Mouse (Mus musculus) CH12.LX (cell line): Measurements from ENCODE around the gene Uqcr11. TPM values are rescaled to one million over a fixed set of nuclear protein-coding genes. Genes with fewer than 3 reads are reported as not detected.

ENCODE experiments used
- DNase-seq: peaks from one replicate; pipeline ENCODE4 v3.0.0-alpha.2; 2013; ENCODE audit errors: extremely low read depth
- H3K27ac ChIP-seq: 2 replicates; pipeline ENCODE4 v1.5.1; 2012; ENCODE audit warnings: low read depth, mild to moderate bottlenecking, control low read depth, moderate library complexity; ENCODE audit not compliant: insufficient read depth
- H3K27me3 ChIP-seq: replicated peaks from 2 replicates; pipeline ENCODE3; 2012; ENCODE audit warnings: inconsistent platforms
- H3K36me3 ChIP-seq, 2 experiments: replicated peaks in 1 of 2; 2 replicates each; pipeline versions ENCODE3 to v1.6.1; 2012; ENCODE audit warnings: inconsistent platforms in 1 of 2, low read length in 1 of 2, mild to moderate bottlenecking in 1 of 2, mixed read lengths in 1 of 2, moderate library complexity in 1 of 2; ENCODE audit not compliant: control insufficient read depth in 1 of 2, insufficient read depth in 1 of 2
- H3K4me1 ChIP-seq, 2 experiments: 2 replicates each; pipeline ENCODE4 v1.6.1; 2012; ENCODE audit warnings: inconsistent platforms in 1 of 2, moderate library complexity in 1 of 2; ENCODE audit not compliant: insufficient read depth in 2 of 2, control insufficient read depth in 1 of 2
- H3K4me2 ChIP-seq: 2 replicates; pipeline ENCODE4 v1.6.1; 2012; ENCODE audit warnings: low read depth, mild to moderate bottlenecking, control low read depth; ENCODE audit not compliant: poor library complexity, insufficient read depth, severe bottlenecking
- H3K4me3 ChIP-seq, 3 experiments: fragments of 150-350 bp in 1 of 3; sonication (generic) in 1 of 3; replicated peaks in 1 of 3; 2 replicates each; pipeline versions ENCODE3 to v1.5.1; 2011 to 2012; ENCODE audit warnings: low read depth in 2 of 3, low read length in 2 of 3, mild to moderate bottlenecking in 2 of 3, moderate library complexity in 2 of 3, control low read depth in 1 of 3, improper control_type of control experiment in 1 of 3, inconsistent platforms in 1 of 3, mixed read lengths in 1 of 3; ENCODE audit not compliant: poor library complexity in 1 of 3
- H3K79me2 ChIP-seq: replicated peaks from 2 replicates; pipeline ENCODE4 v1.6.1; 2012; ENCODE audit warnings: mild to moderate bottlenecking, moderate library complexity; ENCODE audit not compliant: control insufficient read depth, poor library complexity, insufficient read depth, severe bottlenecking; ENCODE audit errors: extremely low read depth
- H3K9ac ChIP-seq: 2 replicates; pipeline ENCODE4 v1.6.1; 2012; ENCODE audit warnings: low read depth, mild to moderate bottlenecking, control low read depth, moderate library complexity; ENCODE audit not compliant: insufficient read depth
- H3K9me3 ChIP-seq: replicated peaks from 2 replicates; pipeline ENCODE3; 2012; ENCODE audit warnings: low read length, inconsistent platforms, mixed read lengths
- CHD2 ChIP-seq: IDR thresholded peaks from 2 replicates; pipeline ENCODE4 v1.6.1; 2011; ENCODE audit warnings: low read length, improper control_type of control experiment
- E2F4 ChIP-seq: IDR thresholded peaks from 2 replicates; pipeline ENCODE4 v1.6.1; 2011; ENCODE audit warnings: low read depth, low read length, improper control_type of control experiment; ENCODE audit not compliant: insufficient replicate concordance
- ETS1 ChIP-seq: conservative IDR thresholded peaks from 2 replicates; pipeline ENCODE4 v1.6.1; 2012; ENCODE audit warnings: low read depth, mild to moderate bottlenecking, inconsistent platforms, low read length, improper control_type of control experiment, moderate library complexity
- HCFC1 ChIP-seq: IDR thresholded peaks from 2 replicates; pipeline ENCODE4 v1.6.1; 2012; ENCODE audit warnings: low read depth, mild to moderate bottlenecking, inconsistent platforms, low read length, improper control_type of control experiment
- IRF4 ChIP-seq: IDR thresholded peaks from 2 replicates; pipeline ENCODE4 v1.6.1; 2014; ENCODE audit warnings: low read depth, mild to moderate bottlenecking, inconsistent platforms, low read length, improper control_type of control experiment
- JUN ChIP-seq: IDR thresholded peaks from 2 replicates; pipeline ENCODE4 v1.6.1; 2011; ENCODE audit warnings: low read depth, mild to moderate bottlenecking, low read length, improper control_type of control experiment, moderate library complexity; ENCODE audit not compliant: insufficient read depth
- MAZ ChIP-seq: IDR thresholded peaks from 2 replicates; pipeline ENCODE4 v1.6.1; 2012; ENCODE audit warnings: low read depth, mild to moderate bottlenecking, inconsistent platforms, low read length, improper control_type of control experiment, moderate library complexity
- MXI1 ChIP-seq: IDR thresholded peaks from 2 replicates; pipeline ENCODE4 v1.6.1; 2011; ENCODE audit warnings: mild to moderate bottlenecking, low read depth, low read length, improper control_type of control experiment
- NRF1 ChIP-seq: IDR thresholded peaks from 2 replicates; pipeline ENCODE4 v1.6.1; 2014; ENCODE audit warnings: low read depth, mild to moderate bottlenecking, inconsistent platforms, low read length, improper control_type of control experiment, moderate library complexity
- POLR2AphosphoS2 ChIP-seq: IDR thresholded peaks from 2 replicates; pipeline ENCODE4 v1.6.1; 2011; ENCODE audit warnings: low read depth, low read length, improper control_type of control experiment
- SIN3A ChIP-seq: IDR thresholded peaks from 2 replicates; pipeline ENCODE4 v1.6.1; 2012; ENCODE audit warnings: low read length, improper control_type of control experiment, inconsistent platforms
- TBP ChIP-seq: conservative IDR thresholded peaks from 2 replicates; pipeline ENCODE4 v1.6.1; 2011; ENCODE audit warnings: low read depth, low read length, improper control_type of control experiment
- USF2 ChIP-seq: conservative IDR thresholded peaks from 2 replicates; pipeline ENCODE4 v1.6.1; 2011; ENCODE audit warnings: low read depth, low read length, improper control_type of control experiment
- ZKSCAN1 ChIP-seq: IDR thresholded peaks from 2 replicates; pipeline ENCODE4 v1.6.1; 2012; ENCODE audit warnings: low read depth, inconsistent platforms, low read length, improper control_type of control experiment, borderline replicate concordance
- ZNF384 ChIP-seq: IDR thresholded peaks from 2 replicates; pipeline ENCODE4 v1.6.1; 2012; ENCODE audit warnings: low read depth, low read length, improper control_type of control experiment, inconsistent platforms
- dilution Hi-C: fragments of 300-500 bp; cut with MboI; formaldehyde crosslinking; loops from 2 replicates; pipeline ENCODE4 v1.14.3; 2020; ENCODE audit warnings: low sequenced_read_pairs; ENCODE audit not compliant: extremely low pct_unique_long_range_greater_than_20kb, extremely low pct_ligation_motif_present
- in situ Hi-C: fragments of 300-500 bp; cut with MboI; formaldehyde crosslinking; loops from 3 replicates; pipeline ENCODE4 v1.14.3; 2019; ENCODE audit warnings: low sequenced_read_pairs, low pct_ligation_motif_present, low pct_unique_long_range_greater_than_20kb, mixed read lengths
- polyA plus RNA-seq: library from polyadenylated mRNA; unstranded; fragments of >175 nt; gene quantifications from 2 replicates; pipeline ENCODE4 v1.2.1, GENCODE M21; 2012; ENCODE audit warnings: low read depth; ENCODE audit not compliant: insufficient read length
- total RNA-seq, 2 experiments: library from RNA; depleted of rRNA; stranded (reverse); fragments of 300-350 nt in 1 of 2; fragments of >200 nt in 1 of 2; gene quantifications; 2 replicates each; pipeline ENCODE4 v1.2.3; 2012 to 2014

Uqcr11 gene
- total and polyA plus RNA-seq, 3 experiments, result 206 to 466 (median 444) TPM

- no peak for TF ChIP-seq USF2
- no peak for TF ChIP-seq HCFC1
- TF ChIP-seq MXI1, result 0 out of 2 replicates have a peak, but pooled peaks have one; percentile 32
- TF ChIP-seq E2F4, result no peak
- TF ChIP-seq TBP, result no peak
- TF ChIP-seq MAZ, result 0 out of 2 replicates have a peak, but pooled peaks have one; percentile 22
- TF ChIP-seq SIN3A, result peak; percentile 43; the same call in 1 of the 2 replicates
- TF ChIP-seq CHD2, result peak; percentile 77
- TF ChIP-seq IRF4, result peak; percentile 14; the same call in 1 of the 2 replicates
Observed at GRCm38 (mm10) chr10:80444339-80445045, 37.9 kb upstream of the Uqcr11 start (continued).

- no peaks in the 10 kb centered on the region for H3K36me3 ChIP-seq
- in situ Hi-C loops, result loop anchor here (25.0 kb wide), 1 partner anchor 244 kb away; the partner anchor contains the start of gene Mknk2
- TF ChIP-seq JUN (no peak), NRF1 (no peak), ETS1 (no peak), E2F4 (no peak), HCFC1 (no peak), ZKSCAN1 (no peak), POLR2AphosphoS2 (no peak), ZNF384 (peak; percentile 92)
- TF ChIP-seq, all 38 proteins: peak for 1
- peaks cover 34 to 70% of the 10 kb centered on the region in 2 experiments for H3K4me1 ChIP-seq
- H3K9me3 ChIP-seq, result no peaks in the 10 kb centered on the region
- H3K79me2 ChIP-seq, result no peaks in the 10 kb centered on the region
- dilution Hi-C loops, result no loop called here
- peaks cover 14% of the 10 kb centered on the region for H3K27me3 ChIP-seq
- H3K27ac ChIP-seq, result peak overlapping the region; percentile 97
- peak overlapping the region in 1 of 3 experiments; percentile 23 for H3K4me3 ChIP-seq
- peak overlapping the region; percentile 33; the same call in 1 of the 2 replicates for H3K9ac ChIP-seq
- H3K4me2 ChIP-seq, result peak overlapping the region; percentile 48; the same call in 1 of the 2 replicates
- no peak for DNase-seq
Observed at GRCm38 (mm10) chr10:80443575-80444278, 37.1 kb upstream of the Uqcr11 start.
